Mouse (Mus musculus) MEL (cell line): ENCODE data around the gene Nell1. TPM values are rescaled to one million over a fixed set of nuclear protein-coding genes. Genes with fewer than 3 reads are reported as not detected.

ENCODE experiments used
- DNase-seq: peaks from one replicate; pipeline ENCODE4 v3.0.0; 2011; ENCODE audit warnings: low read depth, low spot score
- H3K27ac ChIP-seq: 2 replicates; pipeline ENCODE4 v1.5.1; 2012; ENCODE audit warnings: low read depth, mild to moderate bottlenecking, control low read depth, low read length, moderate library complexity; ENCODE audit not compliant: control insufficient read depth
- H3K27me3 ChIP-seq, 2 experiments: fragments of 150-350 bp in 1 of 2; sonication (generic) in 1 of 2; 2 replicates each; pipeline ENCODE4 v1.6.1; 2012; ENCODE audit warnings: low read length in 2 of 2, mild to moderate bottlenecking in 2 of 2, improper control_type of control experiment in 1 of 2, moderate library complexity in 1 of 2; ENCODE audit not compliant: insufficient read depth in 2 of 2, control insufficient read depth in 1 of 2
- H3K36me3 ChIP-seq, 2 experiments: 2 replicates each; pipeline ENCODE4 v1.6.1; 2012 to 2014; ENCODE audit warnings: low read length in 2 of 2, improper control_type of control experiment in 1 of 2, inconsistent platforms in 1 of 2, mild to moderate bottlenecking in 1 of 2; ENCODE audit not compliant: insufficient read depth in 2 of 2, control insufficient read depth in 1 of 2
- H3K4me1 ChIP-seq, 2 experiments: fragments of 150-350 bp in 1 of 2; sonication (generic) in 1 of 2; 2 replicates each; pipeline ENCODE4 v1.6.1; 2012; ENCODE audit warnings: low read length in 2 of 2, improper control_type of control experiment in 1 of 2, mild to moderate bottlenecking in 1 of 2; ENCODE audit not compliant: insufficient read depth in 2 of 2, control insufficient read depth in 1 of 2
- H3K4me3 ChIP-seq, 2 experiments: fragments of 150-350 bp in 1 of 2; sonication (generic) in 1 of 2; 2 replicates each; pipeline ENCODE4 v1.5.1; 2012; ENCODE audit warnings: low read depth in 2 of 2, low read length in 2 of 2, mild to moderate bottlenecking in 2 of 2, moderate library complexity in 2 of 2, control low read depth in 1 of 2, improper control_type of control experiment in 1 of 2; ENCODE audit not compliant: control insufficient read depth in 1 of 2, insufficient read depth in 1 of 2
- H3K79me2 ChIP-seq: 2 replicates; pipeline ENCODE4 v1.6.1; 2012; ENCODE audit warnings: mild to moderate bottlenecking, low read length, moderate library complexity; ENCODE audit not compliant: control insufficient read depth, poor library complexity, insufficient read depth
- H3K9ac ChIP-seq: 2 replicates; pipeline ENCODE4 v1.6.1; 2012; ENCODE audit warnings: low read depth, mild to moderate bottlenecking, control low read depth, low read length, moderate library complexity; ENCODE audit not compliant: control insufficient read depth, poor library complexity, severe bottlenecking
- H3K9me3 ChIP-seq: fragments of 150-350 bp; sonication (generic); replicated peaks from 2 replicates; pipeline ENCODE4 v1.6.1; 2012; ENCODE audit warnings: mild to moderate bottlenecking, low read length, improper control_type of control experiment, moderate library complexity; ENCODE audit not compliant: insufficient read depth
- CHD1 ChIP-seq: IDR thresholded peaks from 2 replicates; pipeline ENCODE4 v1.6.1; 2012; ENCODE audit warnings: low read depth, mild to moderate bottlenecking, inconsistent platforms, low read length, improper control_type of control experiment
- CHD2 ChIP-seq: IDR thresholded peaks from 2 replicates; pipeline ENCODE4 v1.6.1; 2011; ENCODE audit warnings: low read length, improper control_type of control experiment
- GABPA ChIP-seq: IDR thresholded peaks from 2 replicates; pipeline ENCODE4 v1.6.1; 2012; ENCODE audit warnings: low read depth, mild to moderate bottlenecking, inconsistent platforms, low read length, improper control_type of control experiment, moderate library complexity
- HCFC1 ChIP-seq: IDR thresholded peaks from 2 replicates; pipeline ENCODE4 v1.6.1; 2012; ENCODE audit warnings: low read depth, mild to moderate bottlenecking, inconsistent platforms, low read length, improper control_type of control experiment, moderate library complexity
- JUND ChIP-seq: IDR thresholded peaks from 2 replicates; pipeline ENCODE4 v1.6.1; 2011; ENCODE audit warnings: low read depth, mild to moderate bottlenecking, improper control_type of control experiment, low read length
- KAT2A ChIP-seq: conservative IDR thresholded peaks from 2 replicates; pipeline ENCODE4 v1.6.1; 2012; ENCODE audit warnings: low read depth, low read length, improper control_type of control experiment, inconsistent platforms
- MAZ ChIP-seq: IDR thresholded peaks from 2 replicates; pipeline ENCODE4 v1.6.1; 2012; ENCODE audit warnings: low read depth, mild to moderate bottlenecking, inconsistent platforms, low read length, improper control_type of control experiment
- MXI1 ChIP-seq: IDR thresholded peaks from 2 replicates; pipeline ENCODE4 v1.6.1; 2011; ENCODE audit warnings: mild to moderate bottlenecking, low read depth, low read length, improper control_type of control experiment
- SMC3 ChIP-seq: IDR thresholded peaks from 2 replicates; pipeline ENCODE4 v1.6.1; 2011; ENCODE audit warnings: low read depth, low read length, improper control_type of control experiment
- USF2 ChIP-seq, 2 experiments: IDR thresholded peaks; 2 replicates each; pipeline ENCODE4 v1.6.1; 2011 to 2012; ENCODE audit warnings: improper control_type of control experiment in 2 of 2, low read length in 2 of 2, borderline replicate concordance in 1 of 2, inconsistent platforms in 1 of 2, low read depth in 1 of 2, mild to moderate bottlenecking in 1 of 2; ENCODE audit not compliant: insufficient read depth in 1 of 2
- ZNF384 ChIP-seq: IDR thresholded peaks from 2 replicates; pipeline ENCODE4 v1.6.1; 2012; ENCODE audit warnings: low read depth, mild to moderate bottlenecking, inconsistent platforms, low read length, improper control_type of control experiment
- polyA plus RNA-seq, 2 experiments: library from polyadenylated mRNA; stranded (reverse) in 1 of 2; unstranded in 1 of 2; fragments of >175 nt in 1 of 2; fragments of >200 nt in 1 of 2; gene quantifications; 2 replicates each; pipeline versions ENCODE4 v1.2.1 to v1.2.4; 2012; ENCODE audit warnings: low replicate concordance in 2 of 2, low read depth in 1 of 2; ENCODE audit not compliant: insufficient read length in 2 of 2, insufficient read depth in 1 of 2, missing spikeins in 1 of 2
- total RNA-seq: library from RNA; depleted of rRNA; stranded (reverse); fragments of 300-350 nt; gene quantifications from 2 replicates; pipeline ENCODE4 v1.2.3, GENCODE M21; 2012

Nell1 gene
- total and polyA plus RNA-seq, 3 experiments: not detected

DNA sequence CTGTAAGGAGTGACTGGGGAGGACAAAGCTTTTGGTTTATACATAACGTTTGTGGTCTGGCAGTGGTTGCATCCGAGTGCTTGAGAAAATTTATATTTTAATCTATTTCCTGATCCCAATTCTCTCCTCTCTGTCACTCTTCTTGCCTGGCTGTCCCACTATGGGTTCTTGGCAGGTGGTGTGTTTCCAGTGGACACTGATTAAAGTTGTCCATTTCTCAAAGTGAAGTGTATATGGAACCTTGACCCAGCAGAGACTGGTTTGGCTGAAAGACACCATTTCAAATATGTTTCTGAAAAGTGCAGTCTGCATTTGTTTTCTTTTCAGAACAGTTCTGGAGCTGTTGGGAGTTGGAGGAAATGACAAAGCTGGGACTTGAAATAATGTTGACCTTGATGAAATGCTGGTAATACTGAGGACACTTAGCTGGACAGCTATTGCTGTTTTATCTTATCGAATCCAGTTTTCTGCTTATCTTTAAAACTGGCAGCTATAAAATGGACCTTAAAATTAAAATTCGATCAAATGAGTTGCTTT is 512.3 kb downstream of the Nell1 start:
- Histone ChIP-seq H3K9ac (no peak overlapping the region), H3K4me1 (no peaks in the 10 kb centered on the region), H3K4me3 (no peak overlapping the region), H3K36me3 (no peaks in the 10 kb centered on the region), H3K27me3 (no peaks in the 10 kb centered on the region)
- no peak for DNase-seq
- TF ChIP-seq USF2 (IDR thresholded peaks at IDR 0.05; ENCODE audit: borderline replicate concordance in 1 of 2, insufficient read depth in 1 of 2, low read depth in 1 of 2, low read length in 2 of 2): no peak
- TF ChIP-seq CHD2: no peak
- no peak for TF ChIP-seq SMC3
- no peak for TF ChIP-seq HCFC1
- no peak for TF ChIP-seq KAT2A
- TF ChIP-seq ZNF384: no peak
- TF ChIP-seq, all 39 proteins: peak for 0
- no peak overlapping the region for H3K27ac ChIP-seq
- H3K79me2 ChIP-seq: no peaks in the 10 kb centered on the region
- H3K9me3 ChIP-seq: no peaks in the 10 kb centered on the region

DNA sequence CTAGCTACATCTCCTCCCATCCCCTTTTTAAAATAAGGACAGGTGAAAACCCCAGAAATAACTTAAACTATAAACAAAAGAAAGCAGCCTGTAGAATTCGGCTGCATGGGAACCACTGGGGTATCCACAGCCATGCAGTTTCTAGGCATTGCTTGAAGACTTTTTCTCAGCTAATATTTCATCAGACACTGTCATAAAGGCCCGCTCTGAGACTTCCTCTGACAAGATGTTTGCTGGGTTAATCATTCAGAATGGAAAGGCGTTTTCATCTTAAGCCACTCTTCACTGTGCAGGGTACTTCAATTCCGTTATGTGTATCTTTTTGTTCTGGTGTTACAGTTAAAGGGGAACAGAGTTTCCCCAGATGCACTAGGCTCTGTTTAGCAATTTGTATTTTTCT is 526.9 kb downstream of the Nell1 start:
- Histone ChIP-seq H3K4me3 (no peak overlapping the region), H3K36me3 (no peaks in the 10 kb centered on the region), H3K9me3 (no peaks in the 10 kb centered on the region), H3K27me3 (no peaks in the 10 kb centered on the region), H3K4me1 (no peaks in the 10 kb centered on the region), H3K79me2 (no peaks in the 10 kb centered on the region), H3K27ac (no peak overlapping the region), H3K9ac (no peak overlapping the region)
- no peak for DNase-seq
- TF ChIP-seq JUND (no peak), MAZ (no peak), CHD2 (no peak), MXI1 (no peak)

DNA sequence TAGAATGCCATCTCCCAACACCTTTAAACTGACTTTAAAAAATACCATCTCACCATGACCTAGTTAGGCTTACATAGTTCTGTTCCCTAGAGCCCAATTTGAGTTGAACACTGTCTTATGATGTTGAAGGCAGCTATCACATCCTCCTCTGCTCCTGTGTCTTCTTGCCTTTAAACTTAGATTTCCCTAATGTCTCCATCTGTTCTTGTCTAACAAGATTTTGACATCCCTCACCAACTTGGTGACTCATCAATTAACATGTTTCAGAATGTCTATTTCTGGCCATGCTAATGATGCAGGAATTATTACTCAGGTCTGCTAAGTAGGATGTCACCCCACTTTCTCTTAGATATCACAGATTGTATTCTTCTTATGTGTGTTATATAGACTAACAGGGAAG is 532.4 kb downstream of the Nell1 start:
- Histone ChIP-seq H3K27ac (no peak overlapping the region), H3K4me1 (no peaks in the 10 kb centered on the region), H3K27me3 (no peaks in the 10 kb centered on the region), H3K4me3 (no peak overlapping the region), H3K9ac (no peak overlapping the region), H3K36me3 (no peaks in the 10 kb centered on the region), H3K9me3 (no peaks in the 10 kb centered on the region), H3K79me2 (no peaks in the 10 kb centered on the region)
- TF ChIP-seq GABPA (no peak), CHD1 (no peak), KAT2A (no peak)
- TF ChIP-seq, all 39 proteins: peak for 0
- DNase-seq: no peak
